Mouse (Mus musculus) left cerebral cortex, postnatal 4 days (tissue): ENCODE measurements around the gene H2bfm. TPM values are rescaled to one million over a fixed set of nuclear protein-coding genes. Genes with fewer than 3 reads are reported as not detected.
"Not testable (repeated sequence)": the region's sequence is repeated elsewhere in the genome, so short reads cannot be mapped to it uniquely, and the experiment has no call there.

Source experiments
- DNase-seq: peaks from one replicate; pipeline ENCODE4 v3.0.0-alpha.2; 2022
- intact Hi-C: fragments of 180-260 bp; cut with DNase I; formaldehyde crosslinking; loops from one replicate; pipeline ENCODE4 v1.15.1; 2025
- total RNA-seq, 2 experiments: library from RNA; stranded (reverse); gene quantifications; 2 replicates each; pipeline ENCODE4 v1.2.3; 2021

Gene H2bfm
- not detected for total RNA-seq

- no peak for DNase-seq
- intact Hi-C loops: no loop called here
These were observed at the start of gene H2bfm for GRCm38 (mm10) chrX:136927031-136927430. Gene H2bfm, plus strand, starts transcription at chrX:136927325.

GRCm38 (mm10) chrX:136895757-136896156, 31.4 kb upstream of the H2bfm start:
- DNase-seq: no peak
- intact Hi-C loops: no loop called here

GRCm38 (mm10) chrX:136904369-136904768, 22.8 kb upstream of the H2bfm start:
- DNase-seq: no peak
- intact Hi-C loops: no loop called here

GRCm38 (mm10) chrX:136925863-136926262, 1.3 kb upstream of the H2bfm start:
- no peak for DNase-seq
- intact Hi-C loops: no loop called here

- intact Hi-C loops: no loop called here
- no peak for DNase-seq
These were observed 10.9 kb downstream of the H2bfm start for GRCm38 (mm10) chrX:136937985-136938384.

GRCm38 (mm10) chrX:136957583-136958279, 30.6 kb downstream of the H2bfm start:
- DNase-seq: peak; percentile 78
- intact Hi-C loops: not testable (repeated sequence)

GRCm38 (mm10) chrX:136958300-136958699, 31.2 kb downstream of the H2bfm start:
- intact Hi-C loops, DNase-seq: not testable (repeated sequence)

- peak; percentile 1 for DNase-seq
- intact Hi-C loops: no loop called here
These were observed 32.6 kb downstream of the H2bfm start for GRCm38 (mm10) chrX:136959688-136960087.

- DNase-seq, intact Hi-C loops: not testable (repeated sequence)
These were observed 48.3 kb downstream of the H2bfm start, which contains the start of gene Tmsb15b2 for GRCm38 (mm10) chrX:136975397-136975796. Gene Tmsb15b2, minus strand, starts transcription at chrX:136975497.

GRCm38 (mm10) chrX:136976424-136977084, 49.4 kb downstream of the H2bfm start, which contains the start of the genes Tmsb15l and Tmsb15b1:
Gene Tmsb15l, minus strand, starts transcription at chrX:136976869.
Gene Tmsb15b1, minus strand, starts transcription at chrX:136976874.
- DNase-seq: peak; percentile 80
- intact Hi-C loops: no loop called here

Other genes starting within 250 kb of the H2bfm start
- 10 to 100 TPM; 12.5 to 14.2 TPM for gene Tceal1, start 219.3 kb upstream of the H2bfm start, total RNA-seq
- gene Morf4l2, start 183.6 kb upstream of the H2bfm start, total RNA-seq: 100 to 1,000 TPM; 428 to 458 TPM
- gene Glra4, start 147.2 kb upstream of the H2bfm start, total RNA-seq: not detected
- 10 to 100 TPM; 15.6 to 17.2 TPM for gene Plp1, start 104.7 kb upstream of the H2bfm start, total RNA-seq
- gene Rab9b, start 58.6 kb upstream of the H2bfm start, total RNA-seq: 10 to 100 TPM; 26.4 to 36.8 TPM
- gene Tmsb15b2, start 48.2 kb downstream of the H2bfm start, total RNA-seq: 10 to 100 TPM; 40.4 to 68.4 TPM
- gene Tmsb15l, start 49.5 kb downstream of the H2bfm start, total RNA-seq: 1 to 10 TPM; 4.3 to 4.8 TPM
- 10 to 100 TPM in 1 of 2 experiments, 1 to 10 TPM in 1; 10.0 to 28.2 TPM for gene Tmsb15b1, start 49.5 kb downstream of the H2bfm start, total RNA-seq
- gene Zcchc18, start 65.8 kb downstream of the H2bfm start, total RNA-seq: 100 to 1,000 TPM; 228 to 251 TPM
- gene Slc25a53, start 111.0 kb downstream of the H2bfm start, total RNA-seq: 10 to 100 TPM; 12.3 to 23.9 TPM
- 10 to 100 TPM; 12.1 to 12.3 TPM for gene Fam199x, start 122.3 kb downstream of the H2bfm start, total RNA-seq
- gene Esx1, start 194.8 kb downstream of the H2bfm start, total RNA-seq: not detected